Mouse (Mus musculus) thymus, postnatal 0 days (tissue): ENCODE data around the gene Mt2. TPM values are rescaled to one million over a fixed set of nuclear protein-coding genes. Genes with fewer than 3 reads are reported as not detected.
"Not testable (repeated sequence)": the region's sequence is repeated elsewhere in the genome, so short reads cannot be mapped to it uniquely, and the experiment has no call there.

ENCODE experiments used
- DNase-seq: peaks from one replicate; pipeline ENCODE4 v3.0.0-alpha.2; 2015; ENCODE audit warnings: low spot score
- polyA plus RNA-seq: library from polyadenylated mRNA; unstranded; fragments of >200 nt; fragmentation: Nextera tagmentation; extraction: Ambion mirVana; gene quantifications from 2 replicates; pipeline ENCODE4 v1.2.1, GENCODE M21; 2015

Mt2 gene
- 44.8 and 45.7 TPM in 2 replicates for polyA plus RNA-seq

DNA sequence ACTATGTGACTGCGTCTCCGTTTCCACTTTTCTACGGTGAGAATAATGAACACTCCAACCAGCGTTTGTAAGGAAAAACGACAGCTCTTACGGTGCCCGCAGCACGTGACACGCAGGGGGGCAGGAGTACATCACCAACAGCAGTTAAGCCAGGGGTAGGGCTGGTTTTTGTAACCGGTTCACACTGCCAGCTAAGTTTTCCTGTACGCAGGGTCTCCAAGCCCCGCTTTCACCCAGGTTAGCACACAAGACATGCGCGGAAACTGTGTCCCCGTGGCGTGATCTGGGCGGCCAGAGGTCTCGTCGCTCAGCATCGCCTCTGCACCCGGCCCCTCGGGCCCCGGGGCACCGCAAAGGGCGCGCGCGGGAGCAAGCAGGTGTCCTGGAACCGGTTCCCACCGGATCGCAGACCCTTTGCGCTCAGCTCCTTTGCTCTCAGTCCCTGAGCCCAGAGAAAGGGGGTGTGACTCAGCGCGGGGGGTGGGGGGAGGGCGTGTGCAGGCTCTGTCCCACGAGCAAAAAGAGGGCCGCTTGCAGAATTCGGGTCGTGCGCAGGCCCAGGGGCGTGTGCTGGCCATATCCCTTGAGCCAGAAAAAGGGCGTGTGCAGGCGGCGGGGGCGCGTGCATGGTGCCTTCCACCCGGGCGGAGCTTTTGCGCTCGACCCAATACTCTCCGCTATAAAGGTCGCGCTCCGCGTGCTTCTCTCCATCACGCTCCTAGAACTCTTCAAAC lies at the start of gene Mt2:
Gene Mt2, plus strand, starts transcription at position 590 of the 734 bp plus-strand sequence.
- DNase-seq, result no peak

DNA sequence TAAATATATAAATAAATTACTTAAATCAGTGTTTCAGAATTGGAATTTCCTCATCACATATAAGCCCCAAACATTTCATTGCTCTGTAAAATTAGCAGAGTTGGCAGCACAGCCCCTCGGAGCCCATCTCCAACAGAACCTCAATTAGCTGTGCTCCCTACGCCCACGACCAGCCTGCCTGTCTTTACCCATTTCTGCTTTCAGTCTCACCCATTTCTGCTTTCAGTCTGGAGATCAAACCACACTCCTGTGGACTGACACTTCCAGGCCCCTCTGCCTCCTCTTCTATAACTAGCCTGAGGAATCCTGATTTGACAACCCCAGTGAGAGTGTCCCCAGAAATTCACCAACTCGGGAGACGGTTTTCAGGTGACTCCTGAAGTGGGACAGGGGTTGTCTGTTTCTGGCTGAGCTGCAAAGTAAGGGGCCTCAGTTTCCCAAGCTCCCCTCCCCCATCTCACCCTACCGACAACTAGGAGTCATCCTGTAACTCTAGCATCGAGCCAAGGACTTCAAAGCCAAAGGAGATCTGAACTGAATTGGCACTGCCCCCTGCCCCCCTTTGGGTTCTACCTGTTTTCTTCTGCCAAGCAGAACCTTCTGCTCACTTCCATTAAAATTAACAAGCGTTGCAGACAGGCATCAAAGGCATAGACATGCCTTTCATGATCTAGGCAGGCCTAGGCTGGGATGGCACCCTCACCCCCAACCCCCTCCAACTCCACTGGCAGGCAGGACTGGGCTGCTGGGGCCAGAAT lies 49.6 kb upstream of the Mt2 start:
- no peak for DNase-seq

DNA sequence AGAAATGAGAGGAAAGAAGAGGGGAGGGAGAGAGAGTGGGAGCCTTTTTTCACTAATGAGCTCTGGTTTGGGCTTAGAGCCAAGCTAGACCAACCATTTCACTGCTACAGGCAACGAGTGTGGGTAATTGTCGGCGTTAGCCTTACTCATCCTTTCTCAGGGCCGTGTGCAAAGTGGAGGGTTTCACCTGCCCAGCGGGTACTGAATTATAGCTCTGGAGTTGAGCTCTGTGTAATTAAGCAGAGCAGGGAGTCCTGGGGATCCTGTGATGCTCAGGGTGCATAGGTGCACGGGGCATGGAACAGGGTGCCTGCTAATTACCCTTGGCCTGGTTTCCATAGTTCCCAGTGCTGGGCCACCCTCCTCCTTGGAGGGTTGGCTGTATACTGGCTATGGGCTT lies 44.8 kb upstream of the Mt2 start:
- DNase-seq, result no peak

DNA sequence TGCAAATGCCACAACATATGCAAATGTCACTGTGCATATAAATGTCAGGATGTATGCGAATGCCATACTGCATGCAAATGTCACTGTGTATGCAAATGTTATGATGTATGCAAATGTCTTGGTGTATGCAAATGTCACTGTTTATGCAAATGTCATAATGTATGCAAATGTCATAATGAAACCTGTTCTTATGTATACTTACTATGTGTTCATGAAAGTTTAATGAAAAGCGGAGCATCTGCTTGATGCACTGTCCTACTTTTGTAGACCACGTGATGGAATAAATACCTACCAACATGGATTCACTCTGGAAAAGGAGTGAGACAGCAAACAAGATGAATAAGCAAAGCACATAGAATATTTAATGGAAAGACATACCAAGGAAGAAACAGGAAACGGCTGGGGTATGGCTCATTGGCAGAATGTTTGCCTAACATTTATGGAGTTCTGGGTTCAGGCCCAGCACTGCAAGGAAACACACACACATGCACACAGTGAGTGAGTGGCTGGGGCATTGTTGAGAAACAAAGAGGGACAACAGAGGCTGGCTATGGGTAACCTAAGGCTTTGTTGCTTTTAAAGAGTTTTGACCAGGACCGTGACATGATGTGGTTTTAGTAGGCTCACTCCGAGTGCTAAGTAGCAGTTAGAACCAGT lies 43.2 kb upstream of the Mt2 start:
- no peak for DNase-seq

DNA sequence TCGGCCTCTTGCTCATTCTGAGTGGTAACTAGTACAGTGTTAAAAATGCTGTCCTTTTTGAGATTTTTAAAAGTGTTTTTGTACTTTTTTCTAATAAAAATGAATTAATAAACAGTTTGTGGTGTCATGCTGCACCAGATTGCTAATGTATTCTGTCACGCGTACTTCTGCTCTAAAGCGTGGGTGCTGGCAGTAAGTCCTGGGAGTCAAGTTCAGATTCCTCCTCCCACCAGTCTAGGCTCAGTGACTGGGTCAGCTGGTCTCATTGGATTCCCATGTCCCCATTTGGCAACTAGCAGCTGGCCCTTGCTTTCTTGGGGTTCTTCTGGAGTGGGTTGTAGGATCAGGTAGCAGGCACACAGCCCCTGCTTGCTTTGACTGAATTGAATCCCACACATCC lies 42.3 kb upstream of the Mt2 start:
- no peak for DNase-seq

DNA sequence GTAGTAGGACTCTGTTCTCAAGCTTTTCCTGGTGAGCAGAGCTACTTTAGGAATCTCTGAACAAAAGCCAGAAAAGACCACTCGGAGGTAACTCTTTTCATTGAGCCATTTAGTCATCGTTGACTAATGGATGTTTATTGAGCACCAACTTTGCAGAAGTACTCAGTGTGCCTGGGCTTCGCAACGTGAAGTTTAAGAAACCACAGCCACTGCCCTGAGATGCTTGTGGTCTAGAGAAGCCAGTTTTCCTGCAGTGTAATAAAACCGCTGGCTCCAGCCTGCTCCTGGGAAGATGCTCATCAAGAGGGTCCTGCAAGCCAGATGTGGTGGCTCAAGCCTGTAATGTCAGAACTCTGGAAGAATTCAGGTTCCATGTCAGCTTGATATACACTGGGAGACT lies 40.4 kb upstream of the Mt2 start:
- DNase-seq, result no peak

DNA sequence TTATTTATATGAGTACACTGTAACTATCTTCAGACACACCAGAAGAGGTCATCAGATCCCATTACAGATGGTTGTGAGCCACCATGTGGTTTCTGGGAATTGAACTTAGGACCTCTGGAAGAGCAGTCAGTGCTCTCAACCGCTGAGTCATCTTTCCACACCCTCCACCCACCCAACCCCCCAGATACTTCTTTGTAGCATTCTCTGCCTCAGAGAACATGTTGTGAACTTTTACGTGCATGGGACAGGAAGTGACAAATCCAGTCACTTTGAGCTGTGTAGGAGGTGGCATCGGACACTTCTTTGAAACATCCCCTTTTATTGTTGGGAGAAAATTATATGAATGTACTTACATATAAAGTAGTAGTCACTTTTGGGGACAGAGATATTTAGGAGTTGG lies 37.9 kb upstream of the Mt2 start:
- DNase-seq, result not testable (repeated sequence)

DNA sequence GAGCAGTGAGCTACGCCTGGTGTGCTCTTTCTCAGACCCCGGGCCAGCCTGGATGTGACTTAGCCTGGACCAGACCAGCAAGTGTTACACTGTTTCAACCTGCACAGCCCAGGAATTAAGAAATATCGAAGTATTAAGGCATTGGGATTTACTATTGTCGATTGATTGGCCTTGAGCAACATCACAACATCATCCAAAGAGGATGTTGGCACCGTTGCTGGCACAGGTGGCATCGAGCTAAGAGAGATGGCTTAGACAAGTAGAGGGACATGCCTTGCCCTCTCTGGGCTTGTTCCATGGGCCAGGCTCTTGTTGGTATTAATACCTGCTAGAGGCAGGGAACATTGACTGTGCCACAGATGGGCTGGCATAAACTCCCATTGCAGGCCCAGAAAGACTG lies 36.9 kb upstream of the Mt2 start:
- DNase-seq, result no peak

DNA sequence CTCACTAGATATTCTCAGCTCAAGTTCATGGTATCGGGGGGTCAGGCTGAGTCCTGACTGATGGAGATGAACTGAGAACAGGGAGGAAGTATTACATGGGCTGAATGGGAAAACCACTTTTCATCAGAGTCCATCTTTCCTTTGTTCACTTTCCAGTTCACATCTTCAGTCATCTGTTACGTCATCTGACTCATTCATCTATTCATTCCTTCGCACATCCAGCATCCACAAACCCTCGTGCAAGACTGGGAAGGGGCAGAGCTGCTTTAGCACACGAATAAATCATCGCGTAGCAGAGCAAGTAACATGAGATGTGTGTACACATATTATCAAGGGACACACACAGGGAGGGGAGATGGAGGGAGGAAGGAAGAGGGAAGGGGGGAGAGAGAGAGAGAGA lies 36.3 kb upstream of the Mt2 start:
- DNase-seq, result no peak

DNA sequence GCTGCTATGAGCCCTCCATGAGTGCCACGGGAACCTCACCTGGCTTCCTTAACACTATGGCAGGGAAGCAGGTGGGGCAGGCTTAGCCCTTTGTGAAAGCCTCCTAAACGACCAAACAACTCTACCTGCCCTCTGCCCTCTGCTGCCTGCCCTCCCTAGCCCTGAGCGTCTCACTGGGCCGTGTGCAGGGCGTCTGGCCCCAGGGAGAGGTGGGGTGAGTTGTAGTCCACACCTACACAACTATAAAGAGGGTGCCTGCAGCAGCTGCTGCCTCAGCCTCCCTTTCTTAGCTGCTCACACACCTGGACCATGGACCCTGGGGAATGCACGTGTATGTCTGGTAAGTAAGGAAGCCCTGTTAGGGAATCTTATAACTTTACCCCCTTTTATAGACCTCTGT lies 35.5 kb upstream of the Mt2 start, which contains the start of gene Mt4:
Gene Mt4, plus strand, starts transcription at position 265 of the 400 bp plus-strand sequence.
- DNase-seq, result no peak

DNA sequence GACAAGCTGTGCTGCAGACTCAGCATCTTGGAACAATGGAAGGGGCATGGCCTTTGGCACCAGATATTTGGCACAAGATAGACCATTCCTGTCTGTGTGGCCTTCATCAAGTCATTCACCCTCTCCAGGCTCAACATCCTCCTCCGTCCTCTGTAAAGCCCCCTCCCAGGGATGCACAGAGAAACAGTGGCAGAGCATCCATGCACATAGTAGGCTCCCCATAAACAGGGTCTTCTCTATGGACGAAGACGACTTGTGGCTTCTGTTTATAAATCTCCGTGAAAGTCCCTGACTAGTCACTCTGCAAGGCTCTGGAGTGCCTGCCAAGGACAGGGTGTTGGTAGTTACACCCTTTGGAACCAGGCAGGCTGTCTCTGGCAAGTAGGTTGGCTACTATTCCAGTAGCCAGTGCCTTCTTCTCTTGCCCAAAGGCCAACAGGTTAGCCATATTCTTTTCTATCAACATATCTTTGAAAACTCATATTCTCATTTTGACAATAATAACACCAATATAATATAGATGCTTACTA lies 32.1 kb upstream of the Mt2 start:
- no peak for DNase-seq

DNA sequence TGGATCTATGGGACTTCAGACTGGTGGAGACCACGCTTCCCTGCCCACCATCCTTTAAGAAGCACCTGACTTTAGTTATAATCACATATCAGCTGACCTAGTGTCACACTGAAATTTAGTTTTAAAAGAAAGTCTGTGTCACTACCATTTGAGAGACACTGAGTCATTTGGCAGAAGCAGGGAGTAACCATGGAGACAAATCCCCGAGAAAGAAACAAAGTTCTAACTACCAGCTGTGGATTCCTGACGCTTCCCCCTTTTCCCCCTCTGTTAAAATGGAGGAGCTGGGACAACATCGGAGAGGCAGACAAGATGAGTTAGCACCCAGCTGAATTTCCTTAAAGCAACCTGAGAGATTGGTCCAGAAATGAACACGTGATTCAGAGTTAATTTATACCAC lies 24.2 kb upstream of the Mt2 start:
- DNase-seq, result no peak

DNA sequence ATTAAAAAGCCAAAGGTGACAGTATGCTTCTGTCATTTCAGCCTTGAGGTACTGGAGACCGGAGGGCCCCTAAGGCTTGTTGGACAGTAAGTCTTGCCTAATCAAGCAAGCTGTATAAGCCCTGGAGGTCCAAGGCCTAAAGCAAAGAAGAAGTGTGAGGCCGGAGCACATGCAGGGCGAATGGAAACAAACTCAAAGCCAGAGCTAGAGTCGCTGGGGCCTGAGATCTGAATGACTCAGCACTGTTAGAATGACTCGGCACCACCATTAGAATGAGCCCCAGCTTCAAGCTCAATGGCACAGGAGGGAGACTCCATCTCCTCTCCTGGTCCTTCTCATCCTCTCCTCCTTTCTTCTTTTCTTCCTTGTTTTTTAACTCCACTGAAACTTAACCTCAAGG lies 21.5 kb upstream of the Mt2 start:
- no peak for DNase-seq

DNA sequence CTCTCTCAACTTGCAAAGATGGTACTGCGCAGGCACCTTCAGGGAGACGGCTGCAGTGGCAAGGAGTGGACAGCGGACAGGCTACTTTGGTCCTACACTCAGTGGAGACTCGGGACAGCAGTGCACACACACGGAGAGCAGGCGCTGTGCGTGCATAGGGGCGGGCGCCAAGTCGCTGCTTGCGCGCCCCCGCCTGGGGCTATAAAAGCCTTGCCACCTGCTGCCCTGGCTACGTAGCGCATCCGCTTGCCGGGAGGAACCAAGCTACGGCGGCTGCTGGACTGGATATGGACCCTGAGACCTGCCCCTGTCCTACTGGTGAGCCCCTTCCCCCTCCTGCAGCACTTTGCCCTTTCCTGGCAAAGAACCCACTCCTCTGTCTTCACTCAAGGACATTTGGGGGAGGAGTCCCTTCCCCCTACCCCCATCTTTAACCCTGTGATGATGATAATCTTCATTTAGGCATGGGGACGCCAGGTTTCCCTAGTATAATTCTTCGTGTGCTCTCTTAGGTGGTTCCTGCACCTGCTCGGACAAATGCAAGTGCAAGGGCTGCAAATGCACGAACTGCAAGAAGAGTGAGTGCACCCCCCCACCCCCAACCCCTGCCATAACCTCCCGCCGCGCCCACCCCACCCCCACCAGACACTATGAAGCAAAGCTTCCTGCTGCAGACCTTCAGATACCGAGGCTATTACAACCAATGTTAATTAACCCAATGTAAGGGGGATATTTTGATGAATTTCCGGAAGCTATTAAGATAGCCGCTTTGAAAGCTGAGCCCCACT lies 19.8 kb upstream of the Mt2 start, which contains the start of gene Mt3:
Gene Mt3, plus strand, starts transcription at position 95 of the 788 bp plus-strand sequence.
- peak; percentile 36 for DNase-seq

DNA sequence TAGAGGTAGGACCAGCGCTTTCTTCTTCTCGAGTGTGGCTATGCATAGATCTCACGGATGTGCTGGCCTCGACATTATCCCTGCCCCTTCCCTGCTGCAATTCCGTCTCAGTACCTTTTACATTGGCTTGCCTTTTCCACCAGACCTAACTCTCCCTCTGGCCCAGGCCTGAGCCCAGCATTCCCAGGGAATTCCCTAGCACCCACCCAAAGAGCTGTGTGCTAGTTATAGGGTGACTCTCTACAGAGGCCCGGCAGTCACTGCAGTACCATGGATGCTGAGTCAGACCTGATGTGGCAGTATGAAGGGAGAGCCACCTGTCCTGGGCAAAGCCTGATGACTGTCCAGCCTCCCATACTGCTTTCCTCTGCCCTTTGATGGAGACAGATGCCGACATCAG lies 19.0 kb upstream of the Mt2 start:
- DNase-seq, result no peak

DNA sequence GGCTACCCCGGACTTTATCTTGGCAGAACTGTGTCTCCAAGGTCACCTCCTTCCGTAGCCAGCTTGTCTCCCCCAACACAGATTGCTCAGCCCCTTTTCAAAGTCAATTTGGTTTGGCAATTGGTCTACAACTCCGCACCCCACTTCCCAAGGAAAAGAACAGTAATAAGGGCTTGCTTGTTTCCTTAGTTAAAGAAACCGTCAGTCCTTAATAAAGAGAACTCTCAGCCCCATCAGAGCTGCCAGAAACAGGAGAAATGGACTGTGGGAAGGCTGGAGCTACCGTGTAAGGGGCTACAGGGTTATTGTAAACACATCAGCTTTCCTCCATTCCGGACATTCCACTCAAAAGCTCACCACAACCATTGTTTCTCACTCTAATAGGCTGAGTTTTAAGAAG lies 17.9 kb upstream of the Mt2 start:
- DNase-seq, result no peak

DNA sequence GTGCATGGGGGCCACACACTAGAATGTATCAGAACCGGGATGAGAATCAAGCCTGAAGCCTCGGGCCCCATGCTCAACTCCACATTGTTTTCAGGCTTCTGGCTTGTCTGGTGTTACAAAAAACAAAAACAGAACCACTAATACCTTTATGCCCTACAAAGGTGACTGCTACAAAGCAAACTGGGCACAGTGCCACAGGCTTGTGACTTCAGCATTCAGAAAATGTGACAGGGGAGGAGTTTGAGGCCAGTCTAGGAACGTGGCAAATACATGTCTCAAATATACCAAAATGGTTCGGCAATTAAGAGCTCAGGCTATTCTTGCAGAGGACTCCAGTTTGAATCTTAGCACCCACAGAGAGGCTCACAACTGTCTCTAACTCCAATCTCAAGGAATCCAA lies 16.4 kb upstream of the Mt2 start:
- no peak for DNase-seq

DNA sequence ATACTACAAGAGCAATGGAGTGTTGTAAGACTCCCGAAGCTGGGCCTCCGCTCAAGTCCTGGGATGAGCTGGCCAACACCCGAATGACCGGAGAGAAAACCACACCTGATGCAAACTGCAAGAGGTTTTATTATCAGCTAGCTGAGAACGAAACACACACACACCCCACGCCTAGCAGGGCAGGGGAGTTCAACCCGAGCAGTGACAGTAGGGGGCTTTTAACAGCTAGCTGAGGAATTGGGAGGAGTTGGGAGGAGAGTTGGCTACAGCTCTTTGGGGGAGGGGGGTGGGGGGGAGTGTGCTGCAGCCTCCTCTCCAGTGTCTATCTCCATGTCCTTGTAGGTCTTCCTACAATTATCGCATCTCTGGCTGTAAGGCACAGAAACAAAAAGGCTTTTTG lies 6.7 kb upstream of the Mt2 start:
- not testable (repeated sequence) for DNase-seq

DNA sequence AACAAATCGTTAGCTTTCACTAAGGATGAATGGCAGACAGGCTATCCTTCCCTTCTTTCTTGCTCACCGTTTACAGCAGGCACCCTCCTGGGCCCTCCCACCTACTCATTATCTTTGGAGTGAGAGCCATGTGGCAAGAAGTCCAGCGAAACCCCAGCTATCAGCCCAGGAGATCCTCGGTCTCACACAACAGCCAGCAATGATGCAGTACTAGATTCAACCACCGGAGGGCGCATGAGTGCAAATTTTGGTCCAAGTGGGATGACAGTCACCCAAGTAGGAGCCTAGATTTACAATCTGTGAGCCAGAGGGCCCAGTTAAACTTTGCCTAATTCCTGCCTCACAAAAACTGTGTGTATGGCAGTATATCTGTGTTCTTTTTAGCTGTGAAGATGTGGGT lies 5.2 kb upstream of the Mt2 start:
- peak; percentile 78 for DNase-seq

DNA sequence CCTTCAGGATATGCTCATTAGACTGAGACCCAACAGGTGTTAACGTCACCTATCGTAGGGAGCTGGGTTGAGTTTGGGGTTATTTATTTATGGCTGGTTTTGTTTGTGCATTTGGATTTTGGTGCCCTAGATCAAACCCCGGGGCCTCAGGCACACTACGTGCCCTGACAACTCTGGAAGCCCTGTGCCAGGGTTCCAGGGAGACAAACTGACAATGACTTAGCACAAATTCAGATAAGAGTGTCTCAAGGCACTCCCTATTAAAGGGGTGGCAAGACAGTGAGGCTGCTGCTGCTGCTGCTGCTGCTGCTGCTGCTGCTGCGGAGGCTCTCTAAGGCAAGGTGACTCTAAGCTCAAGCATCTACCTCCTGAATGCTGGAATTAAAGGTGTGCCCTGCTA lies 2.9 kb upstream of the Mt2 start:
- no peak for DNase-seq

DNA sequence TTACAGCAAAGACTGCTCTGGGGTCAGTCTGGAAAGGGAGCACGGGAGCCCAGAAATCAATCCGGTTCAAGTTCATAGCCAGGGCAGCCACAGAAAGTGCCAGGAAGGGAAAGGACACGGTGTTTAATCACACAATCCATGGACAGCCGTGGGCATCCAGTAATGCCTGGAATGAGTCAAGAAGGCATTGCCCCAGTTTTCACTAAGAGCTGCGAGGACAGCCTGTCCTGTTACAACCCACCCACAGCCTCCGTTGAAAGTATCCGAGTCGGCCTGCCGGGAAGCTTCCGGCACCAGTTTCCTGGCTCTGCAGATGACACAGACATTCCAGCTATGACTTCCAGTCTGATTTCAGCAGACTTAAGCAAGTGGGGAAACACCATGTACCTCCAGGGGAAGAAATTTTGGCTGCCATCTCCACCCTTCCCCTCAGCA lies 1.1 kb upstream of the Mt2 start:
- DNase-seq, result no peak
